Mouse (Mus musculus) macrophage (primary cell): ENCODE measurements around the gene Tmem117. TPM values are rescaled to one million over a fixed set of nuclear protein-coding genes. Genes with fewer than 3 reads are reported as not detected.

Experiments used
- H3K27ac ChIP-seq: fragments of 350-480 bp; formaldehyde crosslinking; 2 replicates; pipeline ENCODE4 v1.9.0; 2021
- H3K36me3 ChIP-seq: fragments of 350-480 bp; formaldehyde crosslinking; 2 replicates; pipeline ENCODE4 v1.9.0; 2021; ENCODE audit errors: inconsistent target
- H3K4me3 ChIP-seq: fragments of 350-480 bp; formaldehyde crosslinking; 2 replicates; pipeline ENCODE4 v1.9.0; 2021; ENCODE audit errors: inconsistent target
- H3K79me2 ChIP-seq: fragments of 350-480 bp; formaldehyde crosslinking; 2 replicates; pipeline ENCODE4 v1.9.0; 2021; ENCODE audit errors: inconsistent target
- WGBS: methylation state at CpG from one replicate; pipeline ENCODE4 v1.1.7; 2026; ENCODE audit warnings: inconsistent platforms; ENCODE audit not compliant: missing documents; 5-methylcytosine and 5-hydroxymethylcytosine counted together
- polyA plus RNA-seq: library from polyadenylated mRNA; stranded (reverse); fragments of 250-400 nt; gene quantifications from 3 replicates; pipeline ENCODE4 v1.2.4, GENCODE M21; 2018; ENCODE audit warnings: inconsistent platforms

The Tmem117 gene
- polyA plus RNA-seq, 1 experiment from 2014 or later: 0.11 TPM

DNA sequence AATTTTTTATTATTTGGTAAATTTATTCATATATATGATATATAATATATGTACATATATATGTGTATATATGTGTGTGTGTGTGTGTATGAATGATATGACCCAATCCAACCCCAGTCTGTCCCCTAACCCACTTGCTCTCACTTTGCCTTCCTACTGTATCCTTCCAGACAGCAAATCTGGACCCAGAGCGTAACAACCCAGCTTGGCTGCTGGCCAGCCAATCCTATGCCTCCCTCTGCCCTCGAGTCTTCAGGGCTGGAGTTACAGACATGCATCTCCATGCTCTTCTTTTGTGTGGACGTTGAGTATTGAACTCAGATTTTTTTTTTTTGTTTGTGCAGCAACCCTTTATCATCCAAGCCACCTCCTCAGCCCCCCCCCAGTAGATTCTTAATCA, 304.4 kb downstream of the Tmem117 start:
- H3K36me3 ChIP-seq: no peaks in the 10 kb centered on the region
- no peak overlapping the region for H3K4me3 ChIP-seq
- H3K27ac ChIP-seq: no peak overlapping the region
- WGBS: 69% methylated on average over 3 of the region's 3 CpGs
- no peaks in the 10 kb centered on the region for H3K79me2 ChIP-seq

DNA sequence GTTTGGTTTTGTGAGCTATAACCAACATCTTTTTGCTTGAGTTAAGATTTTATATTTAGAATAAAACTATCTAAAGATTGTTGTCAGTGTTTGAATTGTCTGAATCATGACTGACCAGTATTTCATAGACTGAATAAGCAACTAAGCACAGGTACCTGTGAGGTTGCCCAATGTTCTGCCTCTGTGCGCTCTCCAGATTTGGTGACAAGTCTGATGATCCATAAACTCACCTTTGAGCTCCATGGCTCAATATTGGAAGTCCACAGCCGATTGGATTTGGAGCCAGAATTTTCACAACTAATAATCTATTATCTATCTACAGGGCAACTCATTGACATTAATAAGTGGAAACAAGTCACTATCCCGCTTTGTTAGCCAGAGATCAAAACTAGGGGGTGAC, 312.9 kb downstream of the Tmem117 start:
- H3K4me3 ChIP-seq: no peak overlapping the region
- no peaks in the 10 kb centered on the region for H3K36me3 ChIP-seq
- H3K27ac ChIP-seq: no peak overlapping the region
- WGBS: 94% methylated on average over 3 of the region's 3 CpGs
- H3K79me2 ChIP-seq: no peaks in the 10 kb centered on the region

DNA sequence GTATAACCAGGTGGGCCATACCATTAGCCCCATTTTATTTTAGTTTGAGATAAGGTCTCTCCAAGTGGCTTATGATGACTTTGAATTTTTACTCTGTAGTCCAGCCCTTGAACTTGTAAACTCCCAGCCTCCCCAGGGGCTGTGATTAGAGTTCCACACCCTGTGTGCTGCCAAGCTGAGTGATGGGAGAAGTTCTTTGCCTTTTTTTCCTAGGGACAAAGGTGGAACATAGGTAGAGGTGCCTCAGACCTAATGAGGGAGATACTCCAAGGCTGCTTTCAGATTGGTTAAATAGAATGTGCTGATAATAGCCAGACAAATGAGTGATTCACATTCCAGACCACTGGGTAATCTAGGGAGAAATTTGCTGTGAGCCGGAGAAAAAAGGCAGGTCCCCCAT, 313.4 kb downstream of the Tmem117 start:
- WGBS: 91% methylated on average over 1 of the region's 1 CpGs
- Histone ChIP-seq H3K36me3 (no peaks in the 10 kb centered on the region), H3K27ac (no peak overlapping the region), H3K79me2 (no peaks in the 10 kb centered on the region), H3K4me3 (no peak overlapping the region)

DNA sequence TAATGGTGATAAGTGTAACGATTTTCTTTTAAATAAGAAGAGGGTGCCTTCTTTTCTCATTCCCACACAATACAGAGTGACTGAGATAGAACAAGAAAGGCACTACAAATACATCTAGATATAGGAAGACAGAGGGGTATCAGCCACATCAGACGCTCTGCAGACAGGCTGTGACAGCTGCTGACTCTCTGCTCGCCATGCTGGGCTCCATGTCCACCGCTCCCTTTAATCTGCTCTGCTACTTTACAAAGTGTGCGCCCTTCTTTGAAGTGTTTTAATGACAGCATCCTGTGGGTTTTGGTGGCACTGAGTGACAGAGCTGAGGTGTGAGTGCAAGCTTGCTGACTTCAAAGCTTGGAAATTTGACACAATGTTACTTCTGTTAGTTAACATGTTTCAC, 314.9 kb downstream of the Tmem117 start:
- Histone ChIP-seq H3K27ac (no peak overlapping the region), H3K79me2 (no peaks in the 10 kb centered on the region), H3K36me3 (no peaks in the 10 kb centered on the region), H3K4me3 (no peak overlapping the region)
- 74% methylated on average over 5 of the region's 5 CpGs for WGBS

DNA sequence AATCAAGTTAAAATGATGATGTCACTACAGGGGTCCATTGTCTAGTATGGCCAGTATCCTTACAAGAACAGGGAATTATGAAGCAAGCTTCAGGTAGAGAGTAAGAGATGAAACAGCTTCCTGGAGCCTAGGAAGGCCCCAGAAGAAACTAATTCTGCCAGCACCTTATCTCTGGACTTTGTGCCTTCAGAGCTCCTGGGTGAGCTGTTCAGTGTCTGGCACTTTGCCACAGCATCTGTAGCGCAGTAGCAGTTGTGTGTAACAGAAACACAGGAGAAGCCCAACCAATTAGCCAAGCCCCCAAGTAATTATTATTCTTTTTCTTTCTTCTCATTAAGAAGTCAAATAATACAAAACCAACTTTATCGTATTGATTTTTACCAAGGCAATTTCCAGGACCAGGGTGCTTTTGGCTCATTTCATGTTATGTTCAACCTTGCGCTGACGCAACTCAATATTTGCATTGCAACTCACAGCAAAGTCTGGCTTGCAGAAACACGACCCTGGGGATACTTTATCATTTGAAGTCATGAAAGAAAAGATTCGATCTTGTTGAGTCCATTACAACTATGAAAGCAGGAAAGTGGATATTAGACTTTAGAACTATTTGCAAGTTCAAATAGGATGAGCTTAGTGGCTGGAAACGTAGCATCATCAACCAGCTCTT, 322.5 kb downstream of the Tmem117 start:
- Histone ChIP-seq H3K27ac (no peak overlapping the region), H3K4me3 (no peak overlapping the region), H3K36me3 (no peaks in the 10 kb centered on the region), H3K79me2 (no peaks in the 10 kb centered on the region)
- WGBS: 83% methylated on average over 7 of the region's 7 CpGs

DNA sequence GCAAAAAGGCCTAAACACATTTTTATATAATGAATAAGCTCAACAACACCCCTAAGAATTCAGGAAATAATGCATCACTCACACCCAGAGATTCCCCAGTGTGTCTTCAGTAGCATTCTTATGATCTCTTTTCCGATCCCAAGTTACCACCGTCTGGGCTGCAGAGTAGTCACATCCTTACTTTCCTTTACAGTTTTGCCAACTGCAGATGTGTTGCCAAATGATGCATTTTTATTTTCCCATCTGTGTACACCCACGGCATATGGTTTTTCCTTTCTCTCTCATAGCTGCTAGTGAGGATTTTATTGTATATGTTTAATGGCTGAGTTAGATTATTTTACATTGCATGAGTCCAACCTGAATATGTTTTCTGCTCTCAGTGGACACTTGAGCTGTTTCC, 327.7 kb downstream of the Tmem117 start:
- H3K36me3 ChIP-seq: no peaks in the 10 kb centered on the region
- no peak overlapping the region for H3K4me3 ChIP-seq
- H3K27ac ChIP-seq: no peak overlapping the region
- no peaks in the 10 kb centered on the region for H3K79me2 ChIP-seq
- 83% methylated on average over 3 of the region's 3 CpGs for WGBS

DNA sequence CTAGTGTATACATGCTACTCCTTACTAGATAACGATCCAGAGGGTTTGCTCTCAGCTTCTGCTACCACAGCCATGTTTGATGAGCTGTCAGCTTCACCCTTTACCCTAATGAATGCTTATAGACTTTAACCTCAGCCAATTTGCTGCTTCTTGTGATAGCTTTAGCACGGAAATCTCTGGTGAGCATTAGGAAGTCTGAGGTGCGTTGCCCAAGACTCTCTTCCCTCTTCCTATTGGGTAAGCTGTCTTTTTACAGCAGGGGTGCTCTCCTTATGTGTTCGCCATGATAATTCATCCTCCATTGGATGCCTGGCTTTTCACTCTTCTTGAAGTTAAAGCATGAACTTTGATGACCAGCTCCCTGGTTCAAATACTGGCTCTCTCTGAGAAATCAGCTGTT, 328.2 kb downstream of the Tmem117 start:
- no peak overlapping the region for H3K4me3 ChIP-seq
- no peak overlapping the region for H3K27ac ChIP-seq
- H3K36me3 ChIP-seq: no peaks in the 10 kb centered on the region
- WGBS: 71% methylated on average over 4 of the region's 4 CpGs
- no peaks in the 10 kb centered on the region for H3K79me2 ChIP-seq

DNA sequence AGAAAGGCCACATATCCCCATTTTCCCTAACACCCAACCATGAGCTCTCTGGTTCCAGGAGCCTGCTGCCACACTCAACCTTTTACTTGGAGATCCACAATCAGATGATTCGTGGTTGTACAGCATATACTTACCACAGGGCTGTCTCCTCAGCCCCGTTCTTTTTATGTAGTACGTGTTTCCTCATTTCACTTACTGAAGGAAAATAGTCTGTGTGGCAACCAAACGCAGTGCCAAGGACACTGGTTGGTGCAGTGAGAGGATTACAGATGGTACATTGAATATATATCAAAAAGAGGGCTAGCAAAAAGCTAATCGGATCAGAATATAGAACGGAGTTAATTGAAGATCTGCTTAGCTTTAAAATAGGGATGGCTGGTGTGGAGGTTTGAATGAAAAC, 338.0 kb downstream of the Tmem117 start:
- WGBS: 78% methylated on average over 6 of the region's 6 CpGs

DNA sequence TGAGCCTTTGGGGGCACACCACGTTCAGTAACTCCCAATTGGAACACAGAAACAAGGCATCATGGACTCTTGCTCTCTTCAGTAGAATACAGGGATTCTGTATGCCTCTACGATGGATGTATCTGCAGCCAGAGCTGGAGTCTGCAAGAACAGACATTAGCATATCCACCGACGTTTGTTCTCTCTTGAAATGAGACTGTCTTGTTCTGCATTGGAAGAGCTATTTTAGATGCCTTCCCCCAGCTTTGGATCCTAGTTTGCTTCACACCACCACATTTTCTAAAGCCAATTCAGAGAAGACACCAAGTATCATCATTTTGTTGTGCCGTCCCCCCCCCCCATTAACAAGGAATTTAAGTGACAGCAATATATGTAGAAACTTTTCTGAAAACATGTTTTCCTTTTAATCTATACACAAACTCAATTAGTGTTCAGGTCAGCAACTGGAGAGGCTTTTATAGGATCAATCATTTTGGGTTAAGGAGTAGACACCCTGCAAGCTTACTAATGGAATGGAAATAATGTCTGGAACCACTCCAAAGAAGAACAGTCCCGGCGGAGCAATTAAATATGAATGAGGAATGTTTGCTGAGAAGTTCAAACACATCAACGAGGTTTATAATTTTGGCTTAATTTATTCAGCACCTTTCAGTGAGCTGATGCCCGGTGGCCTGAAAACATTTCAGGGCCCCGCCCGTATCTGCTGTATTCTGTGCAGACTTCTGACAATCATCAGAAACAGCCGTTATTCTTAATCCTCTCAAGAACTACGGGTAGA, 339.6 kb downstream of the Tmem117 start:
- no peak overlapping the region for H3K4me3 ChIP-seq

More for the DNA sequence above, 338.0 kb downstream of the Tmem117 start:
- Histone ChIP-seq H3K79me2 (no peaks in the 10 kb centered on the region), H3K36me3 (no peaks in the 10 kb centered on the region), H3K4me3 (no peak overlapping the region), H3K27ac (no peak overlapping the region)

DNA sequence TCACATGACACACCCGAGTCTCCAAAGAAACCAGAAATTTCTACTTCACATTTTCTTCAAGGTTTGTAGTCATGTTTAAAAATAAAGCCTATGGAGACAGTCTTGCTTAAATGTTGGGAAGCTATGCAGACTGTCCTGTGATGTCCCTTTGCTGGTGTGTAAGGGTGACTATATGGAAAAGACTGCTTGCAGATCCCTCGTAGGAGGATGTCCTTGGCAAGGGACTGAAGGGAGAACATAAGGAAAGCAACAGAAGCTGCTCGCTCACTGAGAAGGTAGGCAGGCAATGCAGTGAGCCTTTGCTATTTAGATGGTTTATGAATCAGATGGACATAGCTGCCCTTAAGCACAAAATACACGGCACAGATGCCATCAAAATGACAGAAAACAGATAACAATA, 352.8 kb downstream of the Tmem117 start:
- WGBS: 85% methylated on average over 4 of the region's 4 CpGs
- Histone ChIP-seq H3K27ac (no peak overlapping the region), H3K79me2 (no peaks in the 10 kb centered on the region), H3K4me3 (no peak overlapping the region), H3K36me3 (no peaks in the 10 kb centered on the region)

More for the DNA sequence above, 339.6 kb downstream of the Tmem117 start:
- Histone ChIP-seq H3K79me2 (no peaks in the 10 kb centered on the region), H3K36me3 (no peaks in the 10 kb centered on the region), H3K27ac (no peak overlapping the region)
- WGBS: 84% methylated on average over 13 of the region's 13 CpGs

DNA sequence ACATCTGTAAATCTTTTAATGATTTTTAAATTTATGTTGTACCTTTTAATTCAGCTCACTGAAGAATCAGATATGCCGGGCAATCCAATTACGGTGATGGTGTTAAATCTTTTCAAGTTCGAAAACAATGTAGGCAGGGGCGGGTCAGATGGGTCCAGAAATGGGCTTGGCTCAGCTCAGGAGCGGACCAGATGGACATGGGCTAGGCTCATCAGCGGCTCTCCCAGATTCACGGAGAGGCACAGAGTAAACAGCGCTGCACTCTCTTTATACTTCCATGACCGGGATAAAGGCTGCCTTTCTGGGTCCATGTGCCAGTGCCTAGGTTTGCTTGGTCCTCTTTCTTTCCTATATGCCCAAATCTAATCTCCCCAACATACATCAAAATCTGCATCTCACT, 366.3 kb downstream of the Tmem117 start:
- Histone ChIP-seq H3K79me2 (no peaks in the 10 kb centered on the region), H3K27ac (no peak overlapping the region), H3K36me3 (no peaks in the 10 kb centered on the region), H3K4me3 (no peak overlapping the region)
- WGBS: 95% methylated on average over 9 of the region's 9 CpGs

DNA sequence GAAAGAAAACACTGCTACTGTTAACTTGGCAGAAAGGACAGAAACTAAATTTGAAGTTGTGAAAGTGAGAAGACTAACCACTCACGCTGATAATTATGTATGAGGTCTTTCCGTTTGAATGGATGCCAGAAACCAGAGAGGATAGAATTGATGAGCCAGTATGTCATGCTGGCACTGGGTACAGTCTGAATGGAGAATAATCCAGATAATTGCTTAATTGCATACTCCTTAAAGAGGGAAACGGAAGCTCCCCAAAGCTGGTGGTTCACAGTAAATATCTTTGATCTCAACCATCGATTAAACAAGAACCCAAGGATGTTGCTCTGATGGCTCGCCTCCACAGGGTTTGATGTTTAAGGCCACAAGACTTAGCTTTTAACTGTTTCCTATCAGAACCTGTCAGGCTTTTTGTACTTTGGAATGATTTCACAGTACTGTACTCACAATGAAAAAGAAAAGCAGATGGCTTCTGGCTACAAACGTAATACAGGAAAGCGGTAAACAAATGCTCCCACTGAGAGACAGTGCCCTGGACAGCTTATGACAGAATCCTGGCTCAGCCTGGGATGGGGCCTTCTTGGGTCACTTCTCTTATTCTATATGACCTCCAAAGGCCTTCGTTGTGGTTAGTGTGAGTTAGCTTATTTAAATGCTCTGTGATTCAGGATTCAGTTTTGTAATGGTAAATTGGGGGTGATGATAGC, 376.2 kb downstream of the Tmem117 start:
- H3K36me3 ChIP-seq: no peaks in the 10 kb centered on the region
- no peaks in the 10 kb centered on the region for H3K79me2 ChIP-seq
- H3K27ac ChIP-seq: no peak overlapping the region
- WGBS: 85% methylated on average over 7 of the region's 8 CpGs
- no peak overlapping the region for H3K4me3 ChIP-seq

DNA sequence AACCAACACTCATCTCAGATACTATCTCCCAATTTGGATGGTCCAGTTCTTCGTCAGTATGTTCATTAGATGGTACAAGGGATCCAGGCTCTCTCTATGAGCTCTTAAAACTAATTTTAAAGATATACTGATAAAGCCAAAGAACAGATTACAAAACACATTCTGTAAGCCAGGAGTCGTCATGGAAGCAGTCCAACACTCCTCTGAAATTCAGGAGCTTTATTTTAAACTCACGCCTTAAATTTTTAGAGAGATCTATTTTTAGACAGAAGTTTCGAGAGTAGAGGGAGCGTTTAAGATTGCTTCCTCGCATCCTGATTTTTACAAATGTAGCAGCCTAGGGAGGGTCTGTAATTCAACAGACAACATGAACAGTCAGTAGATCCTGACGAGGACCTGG, 393.2 kb downstream of the Tmem117 start:
- WGBS: 87% methylated on average over 7 of the region's 7 CpGs
- no peak overlapping the region for H3K4me3 ChIP-seq

DNA sequence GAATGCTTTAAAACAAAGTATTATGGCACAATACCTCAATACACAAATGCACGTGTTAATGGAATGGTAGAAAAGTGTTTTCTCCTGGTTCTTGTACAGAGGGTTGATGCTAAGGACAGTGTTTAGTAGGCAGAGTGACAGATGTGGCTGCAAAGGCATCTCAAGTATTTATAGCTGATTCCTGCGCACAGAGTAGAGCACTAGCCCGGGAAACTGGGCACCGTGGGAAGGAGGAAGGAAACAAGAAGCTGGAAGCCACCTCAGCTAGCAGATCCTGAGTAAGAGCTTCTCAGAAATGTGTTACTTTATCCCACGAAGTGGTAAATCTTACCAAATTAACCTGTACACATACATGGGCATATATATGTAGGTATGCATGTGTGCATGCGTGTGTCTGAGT, 395.4 kb downstream of the Tmem117 start:
- H3K79me2 ChIP-seq: no peaks in the 10 kb centered on the region
- no peaks in the 10 kb centered on the region for H3K36me3 ChIP-seq
- H3K27ac ChIP-seq: no peak overlapping the region
- WGBS: 30% methylated on average over 6 of the region's 6 CpGs
- H3K4me3 ChIP-seq: no peak overlapping the region

More for the DNA sequence above, 393.2 kb downstream of the Tmem117 start:
- Histone ChIP-seq H3K79me2 (no peaks in the 10 kb centered on the region), H3K36me3 (no peaks in the 10 kb centered on the region), H3K27ac (no peak overlapping the region)

DNA sequence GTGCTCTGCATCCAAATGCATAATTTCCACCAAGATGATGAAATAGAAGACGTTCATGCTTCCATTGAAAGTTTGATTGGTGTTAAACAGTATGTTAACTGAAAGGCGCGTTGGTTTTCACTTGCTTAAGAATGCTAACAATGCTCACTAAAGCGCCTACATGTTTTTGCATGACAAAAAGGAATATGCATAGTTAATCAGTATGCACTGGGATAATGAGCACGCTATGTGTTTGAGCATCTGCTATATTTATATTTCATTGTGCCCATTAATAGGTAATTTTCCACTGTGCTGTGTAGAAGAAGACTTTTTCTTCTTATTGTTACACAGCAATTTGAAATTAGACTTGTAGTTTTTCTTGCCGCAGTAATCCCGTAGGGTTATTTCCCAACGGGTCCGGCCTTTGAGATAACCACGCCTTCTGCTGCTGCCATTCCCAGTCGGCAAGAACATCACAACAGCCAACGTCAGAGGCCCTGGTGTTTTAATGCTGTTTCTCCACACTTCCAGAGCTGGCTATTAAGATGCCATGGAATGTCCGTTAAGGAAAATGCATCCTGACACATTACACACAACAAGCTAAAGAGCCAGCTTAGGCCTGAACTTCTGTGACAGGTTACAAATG, 399.9 kb downstream of the Tmem117 start:
- H3K79me2 ChIP-seq: no peaks in the 10 kb centered on the region
- H3K27ac ChIP-seq: no peak overlapping the region
- no peaks in the 10 kb centered on the region for H3K36me3 ChIP-seq
- no peak overlapping the region for H3K4me3 ChIP-seq
- 92% methylated on average over 13 of the region's 13 CpGs for WGBS
